ENCODE assay signal across 16 mouse cellular contexts in genomic region chr13:86381363-86381762, GRCm38 (mm10).
"Had no signal": no experiment of that assay in that cellular context is flagged by ENCODE, and none has a peak within 500 bp of the region (broad histone marks: within the 10 kb centered on the region; RNA-seq: fewer than 3 reads in every experiment).

No protein-coding gene starts in this region.

- H3K9ac ChIP-seq: neural tube, embryonic 13.5 days; neural tube, embryonic 15.5 days; stomach, embryonic 15.5 days had no signal

- H3K27me3 ChIP-seq: neural tube, embryonic 13.5 days; neural tube, embryonic 15.5 days; stomach, embryonic 15.5 days had no signal

- H3K4me3 ChIP-seq: neural tube, embryonic 13.5 days; neural tube, embryonic 15.5 days; stomach, embryonic 15.5 days had no signal

- H3K4me1 ChIP-seq: neural tube, embryonic 13.5 days; neural tube, embryonic 15.5 days; stomach, embryonic 15.5 days had no signal

- H3K9me3 ChIP-seq: neural tube, embryonic 13.5 days; neural tube, embryonic 15.5 days; stomach, embryonic 15.5 days had no signal

- H3K4me2 ChIP-seq: neural tube, embryonic 13.5 days; neural tube, embryonic 15.5 days; stomach, embryonic 15.5 days had no signal

- DNase-seq: retina, postnatal 1 day; right cerebral cortex, adult 18-20 months; right cerebral cortex, postnatal 14 days; right cerebral cortex, postnatal 25 days; right cerebral cortex, postnatal 4 days; spleen, adult 18-20 months; thymus, adult 18-20 months; thymus, adult 2 months; thymus, postnatal 14 days; thymus, postnatal 25 days; thymus, postnatal 36 days; thymus, postnatal 4 days had no signal

- H3K27ac ChIP-seq: neural tube, embryonic 13.5 days; neural tube, embryonic 15.5 days; stomach, embryonic 15.5 days; stomach, postnatal 0 days had no signal

- H3K36me3 ChIP-seq: neural tube, embryonic 13.5 days; neural tube, embryonic 15.5 days; stomach, embryonic 15.5 days had no signal
